Mouse (Mus musculus) stomach, postnatal 0 days (tissue): ENCODE measurements around the gene Son. TPM values are rescaled to one million over a fixed set of nuclear protein-coding genes. Genes with fewer than 3 reads are reported as not detected.

Experiments used
- ATAC-seq: fragments of 200-750 bp; cut with Nextera tagmentation; 2 replicates; pipeline ENCODE4 v1.8.0; 2017; ENCODE audit not compliant: low FRiP score, low TSS enrichment
- DNase-seq: peaks from one replicate; pipeline ENCODE4 v3.0.0-alpha.2; 2016; ENCODE audit warnings: low spot score
- H3K27ac ChIP-seq: fragments of 300-500 bp; sonication (generic); replicated peaks from 2 replicates; pipeline ENCODE4 v1.5.1; 2014; ENCODE audit warnings: mild to moderate bottlenecking, control low read depth
- H3K27me3 ChIP-seq: fragments of 300-500 bp; sonication (generic); 2 replicates; pipeline ENCODE4 v1.6.1; 2014; ENCODE audit warnings: low read length; ENCODE audit not compliant: control insufficient read depth, insufficient read depth
- H3K36me3 ChIP-seq: fragments of 300-500 bp; sonication (generic); 2 replicates; pipeline ENCODE4 v1.6.1; 2014; ENCODE audit warnings: low read length, mixed read lengths; ENCODE audit not compliant: control insufficient read depth, insufficient read depth
- H3K4me1 ChIP-seq: fragments of 300-500 bp; sonication (generic); replicated peaks from 2 replicates; pipeline ENCODE4 v1.6.1; 2014; ENCODE audit warnings: antibody characterized with exemption; ENCODE audit not compliant: control insufficient read depth, insufficient read depth
- H3K4me2 ChIP-seq: fragments of 300-500 bp; sonication (generic); replicated peaks from 2 replicates; pipeline ENCODE4 v1.6.1; 2014; ENCODE audit warnings: low read depth, mild to moderate bottlenecking, control low read depth, moderate library complexity
- H3K4me3 ChIP-seq: fragments of 300-500 bp; sonication (generic); 2 replicates; pipeline ENCODE4 v1.5.1; 2014; ENCODE audit warnings: low read depth, low read length, control low read depth
- H3K9ac ChIP-seq: fragments of 300-500 bp; sonication (generic); 2 replicates; pipeline ENCODE4 v1.6.1; 2014; ENCODE audit warnings: mild to moderate bottlenecking, low read length, control low read depth, mixed read lengths
- H3K9me3 ChIP-seq: fragments of 300-500 bp; sonication (generic); 2 replicates; pipeline ENCODE4 v1.6.1; 2016; ENCODE audit warnings: low read length; ENCODE audit not compliant: control insufficient read depth
- CTCF ChIP-seq: IDR thresholded peaks from 2 replicates; pipeline ENCODE4 v1.5.1; 2016; ENCODE audit warnings: antibody characterized with exemption, low read depth, mild to moderate bottlenecking, moderate library complexity
- EP300 ChIP-seq: optimal IDR thresholded peaks from 2 replicates; pipeline ENCODE3; 2016; ENCODE audit warnings: antibody characterized with exemption
- WGBS: fragments of 180-500 bp; shearing (Covaris S2); extraction: QIAGEN DNeasy Blood & Tissue Kit; methylation state at CpG from one replicate; pipeline ENCODE4 v1.1.7; 2014; 5-methylcytosine and 5-hydroxymethylcytosine counted together
- polyA plus RNA-seq: library from polyadenylated mRNA; unstranded; fragments of >200 nt; fragmentation: Nextera tagmentation; extraction: Ambion mirVana; gene quantifications from 2 replicates; pipeline ENCODE4 v1.2.1, GENCODE M21; 2015

Son gene
- polyA plus RNA-seq, 1 experiment from 2014 or later: 62.3 TPM

GRCm38 (mm10) chr16:91678147-91678911 lies 31.0 kb downstream of the Son start:
- Histone ChIP-seq H3K36me3 (peaks cover 19% of the 10 kb centered on the region), H3K4me3 (no peak overlapping the region), H3K27ac (no peak overlapping the region), H3K9ac (no peak overlapping the region), H3K27me3 (no peaks in the 10 kb centered on the region), H3K4me1 (no peaks in the 10 kb centered on the region), H3K9me3 (no peaks in the 10 kb centered on the region), H3K4me2 (no peak overlapping the region)
- DNase-seq (no peak), ATAC-seq (peak; percentile 59)
- WGBS: 76% methylated on average over 5 of the region's 5 CpGs
- TF ChIP-seq EP300 (no peak), CTCF (no peak)

- no peak for DNase-seq
- H3K36me3 ChIP-seq: peaks cover 19% of the 10 kb centered on the region
Observed at GRCm38 (mm10) chr16:91680656-91681055, 33.4 kb downstream of the Son start.

DNA sequence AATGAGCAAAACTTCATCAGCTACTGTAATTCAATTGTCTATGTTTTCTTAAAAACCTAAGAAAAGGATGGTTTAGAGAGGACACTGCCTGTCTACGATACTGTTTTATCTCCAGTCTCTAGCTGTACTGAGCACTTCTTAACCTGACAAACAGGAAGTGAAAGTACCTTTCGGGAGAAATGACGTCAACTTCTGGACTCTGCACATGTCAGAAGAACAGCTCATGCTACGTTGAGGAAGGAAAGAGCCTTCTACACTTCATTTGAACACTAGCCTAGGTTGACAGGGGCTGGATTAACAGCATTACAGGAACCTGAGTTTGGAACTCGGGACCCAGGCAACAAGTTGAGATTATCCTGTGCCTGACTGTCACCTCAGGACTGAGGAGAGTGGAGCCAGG lies 38.2 kb downstream of the Son start:
- WGBS: 84% methylated on average over 5 of the region's 5 CpGs

More at GRCm38 (mm10) chr16:91680656-91681055, 33.4 kb downstream of the Son start:
- ATAC-seq: no peak
- H3K9ac ChIP-seq: no peak overlapping the region
- 67% methylated on average over 5 of the region's 5 CpGs for WGBS
- H3K27me3 ChIP-seq: no peaks in the 10 kb centered on the region
- no peaks in the 10 kb centered on the region for H3K9me3 ChIP-seq
- no peaks in the 10 kb centered on the region for H3K4me1 ChIP-seq
- no peak overlapping the region for H3K4me3 ChIP-seq
- H3K27ac ChIP-seq: no peak overlapping the region
- no peak overlapping the region for H3K4me2 ChIP-seq
- TF ChIP-seq EP300 (no peak), CTCF (no peak)

GRCm38 (mm10) chr16:91686369-91686768 lies 39.1 kb downstream of the Son start:
- WGBS: 54% methylated on average over 5 of the region's 5 CpGs
- H3K36me3 ChIP-seq: no peaks in the 10 kb centered on the region
- no peak overlapping the region for H3K27ac ChIP-seq
- DNase-seq (no peak), ATAC-seq (no peak)
- TF ChIP-seq CTCF: no peak
- no peak for TF ChIP-seq EP300
- H3K4me2 ChIP-seq: no peak overlapping the region
- no peak overlapping the region for H3K4me3 ChIP-seq
- no peaks in the 10 kb centered on the region for H3K27me3 ChIP-seq
- no peaks in the 10 kb centered on the region for H3K9me3 ChIP-seq
- H3K4me1 ChIP-seq: no peaks in the 10 kb centered on the region
- H3K9ac ChIP-seq: no peak overlapping the region

More for the DNA sequence above, 38.2 kb downstream of the Son start:
- Histone ChIP-seq H3K27me3 (no peaks in the 10 kb centered on the region), H3K9ac (no peak overlapping the region), H3K36me3 (no peaks in the 10 kb centered on the region), H3K9me3 (no peaks in the 10 kb centered on the region), H3K4me2 (no peak overlapping the region), H3K27ac (no peak overlapping the region), H3K4me3 (no peak overlapping the region), H3K4me1 (no peaks in the 10 kb centered on the region)
- no peak for DNase-seq
- ATAC-seq: peak; percentile 41; the same call in 1 of the 2 replicates
- TF ChIP-seq EP300 (no peak), CTCF (no peak)

GRCm38 (mm10) chr16:91688023-91688618 lies 40.8 kb downstream of the Son start:
- H3K4me2 ChIP-seq: peak overlapping the region; percentile 98
- peak overlapping the region; percentile 53 for H3K27ac ChIP-seq
- ATAC-seq: peak; percentile 24; the same call in 1 of the 2 replicates
- H3K4me3 ChIP-seq: peak overlapping the region; percentile 78
- no peaks in the 10 kb centered on the region for H3K4me1 ChIP-seq
- H3K27me3 ChIP-seq: no peaks in the 10 kb centered on the region
- H3K9ac ChIP-seq: peak overlapping the region; percentile 89
- DNase-seq: no peak
- H3K9me3 ChIP-seq: no peaks in the 10 kb centered on the region
- 1% methylated on average over 49 of the region's 51 CpGs for WGBS
- TF ChIP-seq EP300: no peak
- no peak for TF ChIP-seq CTCF
- no peaks in the 10 kb centered on the region for H3K36me3 ChIP-seq
